Mouse (Mus musculus) liver, postnatal 0 days (tissue): ENCODE measurements around the gene Ccnd3.

ENCODE experiments used
- CTCF ChIP-seq: sonication (generic); IDR thresholded peaks from 2 replicates; pipeline ENCODE4 v1.5.1; 2016; ENCODE audit warnings: antibody characterized with exemption, low read depth
- EP300 ChIP-seq: IDR thresholded peaks from 2 replicates; pipeline ENCODE4 v1.6.1; 2016; ENCODE audit warnings: antibody characterized with exemption, low read depth, mild to moderate bottlenecking

- TF ChIP-seq EP300 (no peak), CTCF (no peak)
These were observed 24.1 kb downstream of the Ccnd3 start for GRCm38 (mm10) chr17:47528919-47529318.
